Mouse (Mus musculus): Measurements from ENCODE around the gene Camkmt.

Gene Camkmt

DNA sequence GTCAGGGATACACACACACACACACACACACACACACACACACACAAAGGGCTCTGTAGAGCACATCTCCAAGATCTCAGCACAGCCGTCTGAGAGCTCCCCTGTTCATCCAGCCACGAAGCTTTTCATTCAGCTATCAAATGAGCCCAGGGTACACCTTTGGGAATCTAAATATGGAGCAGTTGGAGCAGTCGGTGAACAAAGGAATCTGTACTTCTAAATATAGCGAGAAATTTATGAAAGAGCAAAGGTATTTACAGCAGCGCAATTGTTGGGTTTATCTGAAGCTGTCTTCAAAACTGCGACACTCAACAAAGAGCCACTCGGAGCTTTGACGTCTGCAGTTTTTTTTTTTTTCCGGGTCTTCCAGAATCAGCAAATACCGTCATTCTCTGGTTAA, 315.8 kb downstream of the Camkmt start:
- ATAC-seq (ENCODE audit: insufficient number of reproducible peaks, low FRiP score, low TSS enrichment) = no peak

DNA sequence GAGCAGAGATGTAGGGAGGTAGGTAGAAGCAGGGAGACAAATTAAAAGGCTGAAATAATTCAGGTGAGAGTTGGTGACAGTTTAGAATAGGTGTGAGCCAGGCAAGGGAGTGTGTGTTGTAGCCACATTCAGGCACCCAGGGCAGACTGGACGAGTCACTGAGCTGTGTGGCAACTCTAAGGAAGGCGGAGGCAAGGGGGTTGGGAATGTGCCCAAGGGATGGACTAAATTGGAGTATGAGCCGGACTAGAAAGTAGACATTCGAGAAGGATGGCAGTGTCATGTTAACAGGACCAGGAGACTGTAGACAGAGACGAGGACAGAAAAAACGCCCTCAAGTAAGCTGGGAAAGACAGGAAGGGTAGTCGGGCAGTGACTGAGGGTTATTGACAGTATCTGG, 338.5 kb downstream of the Camkmt start:
- ATAC-seq (ENCODE audit: insufficient number of reproducible peaks, low FRiP score, low TSS enrichment) = no peak

GRCm38 (mm10) chr17:85432923-85433322, 342.6 kb downstream of the Camkmt start:
- no peak for ATAC-seq (ENCODE audit: insufficient number of reproducible peaks, low FRiP score, low TSS enrichment)

DNA sequence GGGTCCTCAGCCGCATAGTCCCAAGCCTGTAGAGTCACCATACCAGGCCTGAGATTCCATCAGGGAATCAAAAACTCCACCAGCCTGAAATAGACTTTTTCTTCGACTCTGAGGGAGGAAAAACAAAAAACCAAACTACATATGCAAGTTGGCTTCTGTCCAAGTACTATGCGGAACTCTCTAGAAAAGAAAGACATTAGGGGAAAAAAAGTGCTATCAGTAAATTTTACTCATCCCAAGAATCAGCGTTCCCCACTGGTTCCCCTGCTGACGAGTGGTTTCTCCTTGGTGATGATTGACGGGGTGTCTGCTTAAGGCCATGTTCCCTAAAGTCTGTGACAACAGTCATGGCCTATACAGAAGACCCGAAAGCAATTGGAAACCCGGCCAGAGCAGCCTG, 352.7 kb downstream of the Camkmt start:
- no peak for ATAC-seq (ENCODE audit: insufficient number of reproducible peaks, low FRiP score, low TSS enrichment)

DNA sequence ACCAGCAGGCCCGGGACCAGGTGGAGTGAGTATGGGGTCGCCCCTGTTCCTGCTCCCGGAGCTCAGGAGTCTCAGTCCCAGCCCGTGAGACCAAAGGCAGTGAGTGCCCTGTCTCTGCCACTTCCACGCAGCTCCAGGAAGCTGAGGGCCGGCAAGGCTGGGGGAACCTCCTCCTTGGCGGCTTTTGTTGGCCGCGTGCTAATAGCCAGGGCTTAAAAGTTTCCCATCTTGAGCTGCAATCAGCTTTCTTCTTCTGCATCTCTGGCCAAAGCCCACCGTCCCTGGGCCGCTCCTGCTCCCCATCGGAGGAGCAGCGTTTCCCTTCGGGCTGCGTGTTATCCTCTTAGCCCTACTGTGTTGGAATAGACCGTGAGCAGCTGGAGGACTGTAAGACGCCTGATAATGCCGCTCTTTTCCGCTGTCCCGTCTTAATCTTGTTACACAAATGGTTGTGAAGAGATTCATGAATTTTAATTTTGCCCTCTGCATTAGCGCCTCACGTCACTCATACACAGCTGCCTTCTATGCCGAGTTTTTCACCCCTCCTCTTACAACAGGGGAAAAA, 364.1 kb downstream of the Camkmt start:
- ATAC-seq (ENCODE audit: insufficient number of reproducible peaks, low FRiP score, low TSS enrichment) = no peak

DNA sequence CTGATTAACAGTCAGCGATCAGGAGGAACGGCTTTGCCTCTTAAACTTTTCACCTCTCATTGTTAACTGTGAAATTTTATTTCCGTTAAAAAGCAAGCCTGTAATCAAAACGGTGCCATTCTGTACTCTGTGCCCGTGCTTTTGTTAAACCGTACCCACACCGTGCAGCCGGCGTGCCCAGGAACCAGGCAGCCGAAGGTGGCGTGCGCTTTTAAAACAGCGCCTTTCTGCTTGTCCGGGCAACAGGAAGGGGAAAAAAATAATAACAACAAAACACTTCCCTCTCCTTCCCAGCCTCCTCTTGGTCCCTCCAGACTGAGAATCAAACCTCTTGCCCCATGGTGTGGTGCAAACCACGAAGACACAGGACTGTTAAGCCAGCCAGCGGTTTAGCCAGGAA, 364.7 kb downstream of the Camkmt start:
- no peak for ATAC-seq (ENCODE audit: insufficient number of reproducible peaks, low FRiP score, low TSS enrichment)

DNA sequence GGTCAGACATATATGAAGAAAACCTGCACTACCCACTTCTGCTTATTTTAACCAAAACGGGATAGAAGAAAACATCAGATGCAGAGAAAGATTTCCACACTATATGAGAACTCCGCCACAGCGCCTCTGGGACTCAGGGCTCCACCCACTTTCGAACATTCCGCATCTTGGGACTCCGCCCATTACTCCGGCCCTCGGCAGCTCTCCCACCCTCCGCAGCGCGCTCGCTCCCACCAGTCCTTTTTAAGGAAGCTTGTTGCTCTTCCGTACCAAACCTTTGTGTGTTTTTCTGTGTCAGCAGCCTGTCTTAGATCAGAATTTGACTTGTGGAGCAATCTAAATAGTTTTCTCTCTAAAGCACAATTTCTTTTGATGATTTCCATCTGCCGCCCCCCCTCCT, 367.7 kb downstream of the Camkmt start:
- no peak for ATAC-seq (ENCODE audit: insufficient number of reproducible peaks, low FRiP score, low TSS enrichment)

- no peak for ATAC-seq (ENCODE audit: insufficient number of reproducible peaks, low FRiP score, low TSS enrichment)
These were observed 368.2 kb downstream of the Camkmt start for GRCm38 (mm10) chr17:85458589-85458988.

GRCm38 (mm10) chr17:85461577-85461976, 371.2 kb downstream of the Camkmt start:
- no peak for ATAC-seq (ENCODE audit: insufficient number of reproducible peaks, low FRiP score, low TSS enrichment)

- no peak for ATAC-seq (ENCODE audit: insufficient number of reproducible peaks, low FRiP score, low TSS enrichment)
These were observed 373.4 kb downstream of the Camkmt start for GRCm38 (mm10) chr17:85463497-85464392.

DNA sequence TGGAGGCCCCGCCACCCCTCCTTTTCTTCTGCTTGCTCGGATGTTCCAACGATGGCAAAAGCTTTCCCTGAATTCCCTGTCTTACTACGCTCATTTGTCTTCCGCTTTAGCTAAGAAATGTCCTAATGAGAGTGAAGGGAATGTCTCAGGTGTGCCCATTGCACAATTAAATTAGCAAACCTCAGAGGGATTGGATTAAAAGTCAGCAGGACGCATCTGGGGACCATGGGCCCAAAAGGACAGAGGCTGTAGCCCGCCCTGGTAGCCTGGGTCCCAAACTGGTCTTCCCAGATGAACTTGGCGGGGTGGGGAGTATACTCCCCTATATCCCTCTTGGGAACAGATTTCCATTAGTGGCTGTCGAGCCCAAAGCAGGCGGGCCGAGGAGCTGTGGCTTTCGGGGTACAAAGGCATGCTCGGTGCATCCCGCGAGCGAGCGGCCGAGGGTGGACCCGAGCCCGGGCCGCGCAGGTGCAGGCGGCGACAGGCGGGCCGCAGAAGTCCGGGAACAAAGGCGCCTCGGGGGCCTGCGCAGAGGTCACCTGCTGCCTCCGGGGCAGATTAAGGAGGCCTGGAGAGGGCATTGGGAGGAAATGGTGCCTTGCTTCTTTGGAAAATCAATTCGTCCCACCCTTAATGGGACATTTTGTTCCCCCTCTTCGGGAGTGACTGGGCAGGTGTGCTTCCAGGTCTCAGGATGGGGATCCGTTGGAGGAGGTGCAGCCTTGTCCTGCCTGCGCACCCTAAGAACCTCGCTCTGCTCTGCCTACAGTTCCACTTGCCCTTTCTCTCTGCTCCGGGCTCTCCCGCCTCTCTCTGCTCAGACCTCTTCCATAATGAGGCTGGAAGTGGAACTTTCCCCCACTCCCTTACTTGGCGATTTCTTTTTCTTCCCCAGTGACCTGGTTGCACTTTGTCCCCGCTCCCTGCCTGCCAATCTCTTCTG, 374.4 kb downstream of the Camkmt start:
- no peak for ATAC-seq (ENCODE audit: insufficient number of reproducible peaks, low FRiP score, low TSS enrichment)

DNA sequence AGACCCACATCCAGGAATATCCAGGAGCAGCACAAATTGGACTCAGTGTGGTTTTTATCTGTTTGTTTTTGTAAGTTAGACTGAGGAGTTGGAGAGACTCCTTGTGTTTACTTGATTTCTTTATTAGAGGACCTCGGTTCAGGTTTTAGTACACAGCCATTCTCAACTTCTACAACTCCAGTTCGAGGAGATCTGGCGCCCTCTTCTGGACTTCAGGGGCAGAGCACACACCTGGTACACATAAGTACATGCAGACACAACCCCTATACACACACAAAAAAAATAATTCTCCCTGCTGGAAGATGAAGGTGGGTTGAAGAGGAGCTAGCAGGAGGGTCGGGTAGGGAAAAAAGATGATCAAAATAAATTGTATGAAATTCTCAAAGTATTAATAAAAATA, 379.4 kb downstream of the Camkmt start:
- no peak for ATAC-seq (ENCODE audit: insufficient number of reproducible peaks, low FRiP score, low TSS enrichment)

GRCm38 (mm10) chr17:85472687-85473202, 382.4 kb downstream of the Camkmt start:
- no peak for ATAC-seq (ENCODE audit: insufficient number of reproducible peaks, low FRiP score, low TSS enrichment)

- ATAC-seq (ENCODE audit: insufficient number of reproducible peaks, low FRiP score, low TSS enrichment) = no peak
These were observed 382.9 kb downstream of the Camkmt start for GRCm38 (mm10) chr17:85473217-85473616.

DNA sequence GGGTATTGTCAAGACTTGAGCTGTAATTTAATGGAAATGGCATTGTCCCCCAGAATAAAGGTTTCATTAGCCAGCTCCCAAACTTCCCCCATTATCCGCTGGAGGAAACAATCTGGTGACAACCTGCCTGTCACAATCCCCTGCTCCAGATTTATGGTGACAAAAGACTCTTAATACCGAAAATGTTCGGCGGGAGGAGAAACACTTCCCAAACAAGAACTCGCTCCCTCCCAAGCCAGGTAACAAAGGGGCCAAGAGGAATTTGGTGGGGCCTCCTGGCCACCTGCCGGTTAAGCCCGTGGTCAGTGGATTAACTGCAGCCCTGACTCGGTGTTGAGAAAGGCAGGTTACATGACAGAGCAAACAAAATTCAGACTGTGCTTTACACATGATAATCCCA, 383.5 kb downstream of the Camkmt start:
- no peak for ATAC-seq (ENCODE audit: insufficient number of reproducible peaks, low FRiP score, low TSS enrichment)

- no peak for ATAC-seq (ENCODE audit: insufficient number of reproducible peaks, low FRiP score, low TSS enrichment)
These were observed 390.9 kb downstream of the Camkmt start for GRCm38 (mm10) chr17:85481241-85481640.

DNA sequence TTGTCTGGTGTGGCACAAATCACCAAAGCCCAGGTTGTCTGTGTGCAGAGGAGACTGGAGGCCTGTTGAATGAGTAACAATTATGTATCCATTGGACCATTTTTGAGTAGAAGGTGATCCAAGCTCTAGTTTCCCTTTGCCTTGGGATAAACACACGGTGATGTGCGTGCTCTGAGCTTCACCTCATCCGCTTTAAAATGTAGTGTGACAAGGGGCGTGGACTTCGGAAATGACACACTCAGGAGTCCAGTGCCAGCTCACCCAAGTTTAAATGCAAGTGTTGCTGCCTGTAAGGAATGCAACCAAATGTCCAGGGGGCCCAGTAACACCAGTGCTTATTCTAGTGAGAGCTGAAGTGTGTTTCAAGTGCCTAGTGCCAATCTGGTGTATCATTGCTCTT, 392.7 kb downstream of the Camkmt start:
- no peak for ATAC-seq (ENCODE audit: insufficient number of reproducible peaks, low FRiP score, low TSS enrichment)

GRCm38 (mm10) chr17:85484015-85484414, 393.7 kb downstream of the Camkmt start:
- ATAC-seq (ENCODE audit: insufficient number of reproducible peaks, low FRiP score, low TSS enrichment) = no peak

DNA sequence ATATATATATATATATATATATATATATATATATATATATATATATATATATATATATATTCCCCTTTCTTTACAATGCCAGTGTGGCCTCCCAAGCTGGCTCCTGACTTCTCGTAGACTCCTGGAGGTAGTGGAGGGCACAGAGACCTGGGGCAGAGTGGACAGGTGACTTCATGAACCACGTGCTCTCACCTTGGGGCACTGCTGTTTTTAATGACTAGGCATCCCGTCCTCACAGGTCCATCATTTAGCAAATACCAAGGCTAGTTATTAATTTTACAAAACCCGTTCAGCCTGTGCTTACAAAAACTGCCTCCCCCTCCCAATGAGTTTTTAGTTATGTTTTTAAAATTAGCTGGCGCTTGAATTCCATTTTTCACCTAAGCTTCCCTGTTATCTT, 394.2 kb downstream of the Camkmt start:
- ATAC-seq (ENCODE audit: insufficient number of reproducible peaks, low FRiP score, low TSS enrichment) = no peak

- ATAC-seq (ENCODE audit: insufficient number of reproducible peaks, low FRiP score, low TSS enrichment) = no peak
These were observed 395.0 kb downstream of the Camkmt start for GRCm38 (mm10) chr17:85485065-85485945.

Data from cerebellum, adult (tissue).